Mouse (Mus musculus): ENCODE measurements at regions not wholly inside any gene's neighbourhood (a gene's known extent, or its start where the extent isn't known, plus 50 kb on each side); places are given as distances from the start of the nearest gene placed in this dataset.

GRCm38 (mm10) chr2:39507984-39508383, 281.7 kb upstream of the Ppp6c start:
- TF ChIP-seq CTCF (IDR thresholded peaks at IDR 0.05) = no peak
- TF ChIP-seq EP300 (IDR thresholded peaks at IDR 0.05) = no peak
